Mouse (Mus musculus) thymus, postnatal 10 days (tissue): Measurements from ENCODE around the gene Dpp4.

Source experiments
- DNase-seq, 2 experiments: peaks; one replicate each; pipeline ENCODE4 v3.0.0; 2021; ENCODE audit warnings: low spot score in 2 of 2

Dpp4 gene

GRCm38 (mm10) chr2:62411211-62412080 is 585 bp downstream of the Dpp4 start:
- peak; percentile 56 to 60 for DNase-seq

- DNase-seq = peak; percentile 39 to 52
These were observed 3.3 kb downstream of the Dpp4 start for GRCm38 (mm10) chr2:62408701-62409201.

- DNase-seq = no peak
These were observed 3.8 kb downstream of the Dpp4 start for GRCm38 (mm10) chr2:62408216-62408615.

- DNase-seq = no peak
These were observed 8.4 kb downstream of the Dpp4 start for GRCm38 (mm10) chr2:62403556-62404135.

- no peak for DNase-seq
These were observed 11.0 kb downstream of the Dpp4 start for GRCm38 (mm10) chr2:62401011-62401410.

- DNase-seq = no peak
These were observed 12.2 kb downstream of the Dpp4 start for GRCm38 (mm10) chr2:62399832-62400231.

GRCm38 (mm10) chr2:62399361-62399760 is 12.7 kb downstream of the Dpp4 start:
- no peak for DNase-seq

GRCm38 (mm10) chr2:62398115-62398875 is 13.7 kb downstream of the Dpp4 start:
- DNase-seq = no peak

- no peak for DNase-seq
These were observed 14.4 kb downstream of the Dpp4 start for GRCm38 (mm10) chr2:62397661-62398060.

- no peak for DNase-seq
These were observed 15.2 kb downstream of the Dpp4 start for GRCm38 (mm10) chr2:62396799-62397198.

GRCm38 (mm10) chr2:62394800-62395199 is 17.2 kb downstream of the Dpp4 start:
- peak; percentile 24 to 29 for DNase-seq

GRCm38 (mm10) chr2:62392098-62392497 is 19.9 kb downstream of the Dpp4 start:
- DNase-seq = peak; percentile 24 to 40

GRCm38 (mm10) chr2:62390961-62391461 is 21.0 kb downstream of the Dpp4 start:
- peak; percentile 22 to 34 for DNase-seq

- peak; percentile 42 to 57 for DNase-seq
These were observed 21.7 kb downstream of the Dpp4 start for GRCm38 (mm10) chr2:62390305-62390704.

GRCm38 (mm10) chr2:62388841-62389240 is 23.2 kb downstream of the Dpp4 start:
- DNase-seq = no peak

GRCm38 (mm10) chr2:62383196-62383595 is 28.8 kb downstream of the Dpp4 start:
- DNase-seq = no peak

GRCm38 (mm10) chr2:62382440-62382839 is 29.6 kb downstream of the Dpp4 start:
- DNase-seq = no peak

- no peak for DNase-seq
These were observed 30.3 kb downstream of the Dpp4 start for GRCm38 (mm10) chr2:62381756-62382155.

- no peak for DNase-seq
These were observed 38.3 kb downstream of the Dpp4 start for GRCm38 (mm10) chr2:62373692-62374091.

GRCm38 (mm10) chr2:62370048-62370447 is 42.0 kb downstream of the Dpp4 start:
- DNase-seq = no peak

GRCm38 (mm10) chr2:62368349-62369053 is 43.5 kb downstream of the Dpp4 start:
- no peak for DNase-seq
